Mouse (Mus musculus) neural tube, embryonic 14.5 days (tissue): ENCODE measurements around the gene Ndufc1. TPM values are rescaled to one million over a fixed set of nuclear protein-coding genes. Genes with fewer than 3 reads are reported as not detected.
"Not testable (repeated sequence)": the region's sequence is repeated elsewhere in the genome, so short reads cannot be mapped to it uniquely, and the experiment has no call there.

ENCODE experiments used
- ATAC-seq: fragments of 200-750 bp; cut with Nextera tagmentation; 2 replicates; pipeline ENCODE4 v1.8.0; 2017; ENCODE audit warnings: low read depth, mild to moderate bottlenecking, moderate TSS enrichment, moderate library complexity
- H3K27ac ChIP-seq: fragments of 300-500 bp; sonication (generic); 2 replicates; pipeline ENCODE4 v1.5.1; 2014; ENCODE audit warnings: low read depth, mild to moderate bottlenecking, control low read depth, low read length, moderate library complexity, mixed read lengths
- H3K27me3 ChIP-seq: fragments of 300-500 bp; sonication (generic); 2 replicates; pipeline ENCODE4 v1.6.1; 2014; ENCODE audit warnings: low read length; ENCODE audit not compliant: control insufficient read depth, insufficient read depth
- H3K36me3 ChIP-seq: fragments of 300-500 bp; sonication (generic); 2 replicates; pipeline ENCODE4 v1.6.1; 2014; ENCODE audit warnings: low read length, mixed read lengths; ENCODE audit not compliant: control insufficient read depth, insufficient read depth
- H3K4me1 ChIP-seq: fragments of 300-500 bp; sonication (generic); 2 replicates; pipeline ENCODE4 v1.6.1; 2014; ENCODE audit warnings: low read length; ENCODE audit not compliant: control insufficient read depth, insufficient read depth
- H3K4me2 ChIP-seq: fragments of 300-500 bp; sonication (generic); 2 replicates; pipeline ENCODE4 v1.6.1; 2014; ENCODE audit warnings: mild to moderate bottlenecking, low read depth, low read length, control low read depth
- H3K4me3 ChIP-seq: fragments of 300-500 bp; sonication (generic); 2 replicates; pipeline ENCODE4 v1.5.1; 2014; ENCODE audit warnings: low read depth, low read length, control low read depth, mixed read lengths
- H3K9ac ChIP-seq: fragments of 300-500 bp; sonication (generic); replicated peaks from 2 replicates; pipeline ENCODE4 v1.6.1; 2014; ENCODE audit warnings: low read depth, mild to moderate bottlenecking, control low read depth, low read length, mixed read lengths
- H3K9me3 ChIP-seq: fragments of 300-500 bp; sonication (generic); 2 replicates; pipeline ENCODE4 v1.6.1; 2016; ENCODE audit warnings: low read length; ENCODE audit not compliant: control insufficient read depth
- WGBS: fragments of 180-500 bp; shearing (Covaris S2); extraction: QIAGEN DNeasy Blood & Tissue Kit; methylation state at CpG from one replicate; pipeline ENCODE4 v1.1.7; 2014; 5-methylcytosine and 5-hydroxymethylcytosine counted together
- polyA plus RNA-seq: library from polyadenylated mRNA; unstranded; fragments of >200 nt; fragmentation: Nextera tagmentation; extraction: Ambion mirVana; gene quantifications from 2 replicates; pipeline ENCODE4 v1.2.1, GENCODE M21; 2014

Gene Ndufc1
- polyA plus RNA-seq, 1 experiment from 2014 or later: 840 TPM

DNA sequence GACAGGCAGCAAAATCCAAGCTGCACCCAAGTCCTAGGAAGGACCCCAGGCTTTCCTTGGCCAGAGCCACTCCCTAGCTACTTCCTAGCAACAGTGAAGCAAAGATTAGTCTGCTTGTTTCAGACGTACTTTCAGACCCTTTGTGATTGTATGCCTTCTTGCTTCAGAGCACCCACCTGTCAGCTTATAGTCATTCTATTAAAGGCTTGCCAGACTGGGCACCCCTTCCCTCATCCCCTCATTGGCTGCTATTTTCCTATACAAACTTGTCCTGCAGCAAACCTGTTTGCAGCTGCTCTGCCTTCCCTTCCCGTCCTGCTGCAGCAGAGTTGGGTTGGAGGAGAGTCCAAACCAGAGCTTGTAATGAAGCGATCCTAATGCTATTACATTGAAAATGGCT is 10.1 kb downstream of the Ndufc1 start:
- Histone ChIP-seq H3K4me1 (peaks cover 3% of the 10 kb centered on the region; the same call in 1 of the 2 replicates), H3K4me3 (no peak overlapping the region), H3K36me3 (0 out of 2 replicates have a peak, but pooled peaks cover 1% of the 10 kb centered on the region), H3K27ac (no peak overlapping the region), H3K9me3 (no peaks in the 10 kb centered on the region), H3K4me2 (no peak overlapping the region), H3K9ac (no peak overlapping the region), H3K27me3 (0 out of 2 replicates have a peak, but pooled peaks cover 5% of the 10 kb centered on the region)
- WGBS: 17% methylated on average over 3 of the region's 3 CpGs
- ATAC-seq: no peak

DNA sequence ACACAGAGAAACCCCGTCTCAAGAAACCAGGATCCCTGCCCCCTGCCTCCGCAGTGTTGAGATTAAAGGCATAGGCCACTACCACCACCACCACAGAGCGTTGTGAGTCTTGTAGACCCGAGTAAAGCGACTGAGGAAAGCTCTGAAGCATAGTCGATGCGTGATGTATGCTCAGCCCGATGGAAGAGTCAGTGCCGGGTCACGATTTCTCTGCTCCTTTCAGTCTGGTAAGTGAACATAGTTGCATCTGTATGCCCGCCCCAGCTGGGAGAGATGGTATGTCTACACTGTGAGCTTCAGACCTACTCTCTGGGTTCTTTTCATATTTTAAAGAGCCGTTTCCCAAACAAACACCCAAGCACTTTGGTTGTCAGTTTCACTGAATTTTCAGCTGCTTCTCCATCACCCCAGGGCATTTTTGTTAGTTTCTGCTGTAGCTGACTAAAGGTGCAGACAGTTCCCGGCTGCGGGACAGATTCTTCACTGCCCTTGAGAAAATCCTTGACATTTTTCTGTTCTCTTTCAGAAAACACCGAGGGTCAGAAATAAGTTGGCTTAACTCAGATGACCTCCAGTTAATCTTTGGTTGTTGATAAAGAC is 11.0 kb downstream of the Ndufc1 start:
- Histone ChIP-seq H3K27ac (no peak overlapping the region), H3K27me3 (0 out of 2 replicates have a peak, but pooled peaks cover 5% of the 10 kb centered on the region), H3K4me2 (no peak overlapping the region), H3K4me3 (no peak overlapping the region), H3K9ac (no peak overlapping the region), H3K36me3 (no peaks in the 10 kb centered on the region), H3K9me3 (no peaks in the 10 kb centered on the region), H3K4me1 (peaks cover 3% of the 10 kb centered on the region; the same call in 1 of the 2 replicates)
- ATAC-seq: no peak
- WGBS: 59% methylated on average over 15 of the region's 15 CpGs

DNA sequence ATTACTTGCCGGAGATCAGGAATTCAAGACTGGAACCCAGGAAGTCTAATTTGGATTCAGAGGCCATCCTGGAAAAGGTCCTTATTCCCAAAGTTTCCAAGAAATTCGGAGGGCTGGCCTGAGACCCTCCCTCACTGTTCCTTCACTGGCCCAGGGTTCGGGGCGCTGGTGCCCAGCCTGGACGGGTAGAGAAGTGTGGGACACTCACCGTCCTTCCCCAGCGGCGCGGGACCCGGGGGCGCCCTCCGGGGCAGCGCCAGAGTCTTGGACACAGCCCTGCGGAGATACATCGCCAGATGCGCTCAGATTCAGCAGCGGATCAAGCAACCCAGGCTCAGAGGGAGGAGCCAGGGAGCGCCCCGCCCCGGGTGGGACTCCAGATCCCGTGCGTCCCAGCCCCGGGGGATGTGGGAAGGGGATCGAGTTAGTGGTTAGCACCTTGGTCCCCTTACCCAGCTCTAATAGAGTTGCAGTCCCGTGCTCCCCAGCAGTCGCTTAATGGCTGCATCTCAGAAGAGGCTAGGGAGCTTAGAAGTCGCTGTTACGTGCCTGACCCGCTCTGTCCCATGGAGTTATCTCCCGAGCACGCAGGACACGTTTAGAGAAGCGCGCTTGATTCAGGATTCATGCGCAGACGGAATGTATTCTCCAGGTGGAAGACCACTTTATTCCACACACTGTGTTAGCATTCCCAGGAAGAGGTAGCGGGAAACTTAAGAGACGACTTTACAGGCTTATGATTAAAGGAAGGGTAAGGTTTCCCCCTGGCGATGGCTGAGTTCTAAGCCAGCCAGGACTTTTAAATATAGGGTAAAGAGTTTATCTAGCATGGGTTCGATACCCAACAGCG is 12.3 kb downstream of the Ndufc1 start, which contains the start of gene Mgarp:
Mgarp (minus strand) TSS at position 520 of the 850 bp plus-strand sequence.
- 0 out of 2 replicates have a peak, but pooled peaks cover 5% of the 10 kb centered on the region for H3K27me3 ChIP-seq
- H3K4me2 ChIP-seq: peak within 1 kb of the TSS; percentile 54
- 0 out of 2 replicates have a peak within 1 kb of the TSS, but pooled peaks have one; percentile 18 for H3K9ac ChIP-seq
- H3K27ac ChIP-seq: no peak within 1 kb of the TSS
- 3% methylated on average over 41 of the region's 41 CpGs for WGBS
- H3K4me1 ChIP-seq: peaks cover 3% of the 10 kb centered on the region; the same call in 1 of the 2 replicates
- H3K9me3 ChIP-seq: no peaks in the 10 kb centered on the region
- ATAC-seq: peak; percentile 75
- peak within 1 kb of the TSS; percentile 33 for H3K4me3 ChIP-seq
- no peaks in the 10 kb centered on the region for H3K36me3 ChIP-seq

DNA sequence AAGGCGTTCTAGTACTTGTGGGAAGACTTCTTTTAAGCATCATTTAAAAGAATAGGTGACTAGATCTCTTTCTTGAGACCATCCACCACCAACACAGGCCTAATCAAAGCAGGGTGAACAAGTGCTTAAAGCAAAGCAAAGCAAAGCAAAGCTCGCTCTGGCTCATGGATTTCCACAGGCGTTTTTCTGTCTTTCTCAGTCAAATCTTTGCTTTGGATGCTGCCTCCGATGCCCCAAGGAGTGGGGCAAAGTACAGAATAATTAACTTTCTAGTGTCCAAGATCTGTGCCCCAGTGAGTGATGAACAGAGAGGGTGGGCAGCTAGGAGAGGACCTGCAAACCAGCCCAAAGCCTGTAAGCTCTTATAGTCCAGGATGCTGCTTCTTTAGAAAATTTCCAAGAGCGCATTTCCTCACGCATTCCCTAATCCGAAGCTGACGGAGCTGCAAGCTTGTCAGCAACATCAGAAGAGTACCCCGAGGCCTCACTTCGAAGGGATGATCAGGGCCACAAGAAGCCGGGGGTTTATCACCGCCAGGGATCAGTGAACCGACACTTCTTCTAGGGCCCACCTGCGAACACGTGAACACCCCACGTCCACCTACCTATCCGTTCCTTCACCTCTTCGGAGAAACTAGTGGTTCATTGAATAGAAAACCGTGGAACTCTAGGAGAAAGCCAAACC is 13.2 kb downstream of the Ndufc1 start:
- WGBS: 22% methylated on average over 19 of the region's 19 CpGs
- no peak overlapping the region for H3K4me2 ChIP-seq
- no peak overlapping the region for H3K4me3 ChIP-seq

DNA sequence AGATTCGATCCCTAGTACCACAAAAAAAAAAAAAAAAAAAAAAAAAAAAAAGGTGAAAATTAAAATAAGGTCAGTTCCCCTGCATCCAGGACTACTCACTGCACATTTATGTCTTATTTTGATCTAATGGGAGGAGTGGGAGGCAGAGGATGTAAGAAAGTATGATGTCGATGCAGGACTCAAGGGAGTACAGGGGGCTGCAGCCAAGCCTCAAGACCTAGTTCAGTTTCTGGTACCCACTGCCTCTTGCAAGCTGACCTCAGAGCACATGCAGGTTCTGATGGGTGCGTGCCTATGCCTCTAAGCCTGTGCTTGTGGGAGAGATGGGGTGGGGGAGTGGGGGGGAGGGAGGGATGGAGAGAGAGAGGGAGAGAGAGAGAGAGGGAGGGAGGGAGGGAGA is 13.9 kb downstream of the Ndufc1 start:
- ATAC-seq: no peak
- Histone ChIP-seq H3K9ac (no peak overlapping the region), H3K4me3 (no peak overlapping the region), H3K27me3 (0 out of 2 replicates have a peak, but pooled peaks cover 5% of the 10 kb centered on the region), H3K9me3 (no peaks in the 10 kb centered on the region), H3K4me1 (peaks cover 3% of the 10 kb centered on the region; the same call in 1 of the 2 replicates), H3K4me2 (no peak overlapping the region), H3K27ac (no peak overlapping the region), H3K36me3 (no peaks in the 10 kb centered on the region)
- WGBS: 55% methylated on average over 3 of the region's 3 CpGs

More for the DNA sequence above, 13.2 kb downstream of the Ndufc1 start:
- H3K27ac ChIP-seq: no peak overlapping the region
- 0 out of 2 replicates have a peak, but pooled peaks cover 5% of the 10 kb centered on the region for H3K27me3 ChIP-seq
- 0 out of 2 replicates have a peak, but pooled peaks have one; percentile 15 for ATAC-seq
- H3K36me3 ChIP-seq: no peaks in the 10 kb centered on the region
- H3K9me3 ChIP-seq: no peaks in the 10 kb centered on the region
- no peak overlapping the region for H3K9ac ChIP-seq
- peaks cover 3% of the 10 kb centered on the region; the same call in 1 of the 2 replicates for H3K4me1 ChIP-seq

DNA sequence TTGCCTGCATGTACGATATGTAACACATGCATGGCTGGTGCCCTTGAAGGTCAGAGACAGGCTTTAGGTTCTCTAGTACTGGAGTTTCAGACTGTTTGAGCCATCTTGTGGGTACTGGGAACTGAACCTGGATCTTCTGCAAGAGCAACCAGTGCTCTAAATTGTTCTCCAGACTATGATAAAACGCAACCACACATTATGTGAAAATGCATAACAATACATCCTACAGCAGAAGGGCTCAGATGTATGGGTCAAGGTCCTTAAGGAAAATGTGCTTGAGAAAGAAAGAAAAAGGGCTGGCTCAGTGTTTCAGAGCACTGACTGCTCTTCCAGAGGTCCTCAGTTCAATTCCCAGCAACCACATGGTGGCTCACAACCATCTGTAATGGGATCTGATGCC is 15.1 kb downstream of the Ndufc1 start:
- Histone ChIP-seq H3K4me2 (no peak overlapping the region), H3K4me1 (peaks cover 3% of the 10 kb centered on the region; the same call in 1 of the 2 replicates), H3K9ac (no peak overlapping the region), H3K9me3 (no peaks in the 10 kb centered on the region), H3K4me3 (no peak overlapping the region), H3K27ac (no peak overlapping the region), H3K27me3 (0 out of 2 replicates have a peak, but pooled peaks cover 5% of the 10 kb centered on the region), H3K36me3 (no peaks in the 10 kb centered on the region)
- ATAC-seq: no peak
- 99% methylated on average over 2 of the region's 2 CpGs for WGBS

DNA sequence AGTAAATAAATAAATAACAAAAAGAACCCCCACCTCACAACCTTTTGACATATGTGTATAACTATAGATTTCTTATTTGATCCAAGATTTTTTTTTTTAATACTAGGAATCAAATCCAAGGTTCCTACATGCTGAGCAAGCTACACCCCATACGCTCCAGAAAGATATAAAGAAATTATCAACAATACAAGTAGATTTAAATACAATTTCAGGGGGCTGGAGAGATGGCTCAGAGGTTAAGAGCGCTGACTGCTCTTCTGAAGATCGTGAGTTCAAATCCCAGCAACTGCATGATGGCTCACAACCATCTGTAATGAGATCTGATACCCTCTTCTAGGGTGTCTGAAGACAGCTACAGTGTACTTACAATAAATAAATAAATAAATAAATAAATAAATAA is 15.8 kb downstream of the Ndufc1 start:
- ATAC-seq: not testable (repeated sequence)

DNA sequence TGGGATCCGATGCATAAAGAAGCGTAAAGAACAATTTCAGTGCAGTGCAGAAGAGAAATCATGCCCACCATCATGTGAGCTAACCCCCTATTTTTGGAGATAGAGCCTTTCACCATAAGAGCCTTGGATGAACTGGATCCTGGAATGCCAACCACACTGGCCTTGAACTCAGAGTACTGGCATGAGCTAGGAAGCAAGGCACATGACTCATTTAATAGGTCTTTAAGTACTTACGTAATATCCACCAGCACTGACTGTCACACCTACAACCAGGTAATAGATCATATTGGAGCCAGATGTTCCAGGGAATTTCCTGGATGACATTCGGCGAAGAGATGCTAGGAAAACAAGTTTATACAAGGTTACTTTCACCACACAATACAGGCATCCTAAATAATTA is 17.2 kb downstream of the Ndufc1 start:
- Histone ChIP-seq H3K4me3 (no peak overlapping the region), H3K4me1 (peaks cover 3% of the 10 kb centered on the region; the same call in 1 of the 2 replicates), H3K27me3 (0 out of 2 replicates have a peak, but pooled peaks cover 5% of the 10 kb centered on the region), H3K9ac (no peak overlapping the region), H3K4me2 (no peak overlapping the region), H3K9me3 (no peaks in the 10 kb centered on the region), H3K36me3 (no peaks in the 10 kb centered on the region), H3K27ac (no peak overlapping the region)
- 96% methylated on average over 5 of the region's 5 CpGs for WGBS
- no peak for ATAC-seq

More for the DNA sequence above, 15.8 kb downstream of the Ndufc1 start:
- H3K27me3 ChIP-seq, H3K4me2 ChIP-seq, H3K4me3 ChIP-seq, H3K9me3 ChIP-seq, H3K27ac ChIP-seq, H3K9ac ChIP-seq, H3K36me3 ChIP-seq, H3K4me1 ChIP-seq: not testable (repeated sequence)
- 97% methylated on average over 3 of the region's 3 CpGs for WGBS
